Mouse (Mus musculus): ENCODE measurements around the gene Ssbp3.

Gene Ssbp3

DNA sequence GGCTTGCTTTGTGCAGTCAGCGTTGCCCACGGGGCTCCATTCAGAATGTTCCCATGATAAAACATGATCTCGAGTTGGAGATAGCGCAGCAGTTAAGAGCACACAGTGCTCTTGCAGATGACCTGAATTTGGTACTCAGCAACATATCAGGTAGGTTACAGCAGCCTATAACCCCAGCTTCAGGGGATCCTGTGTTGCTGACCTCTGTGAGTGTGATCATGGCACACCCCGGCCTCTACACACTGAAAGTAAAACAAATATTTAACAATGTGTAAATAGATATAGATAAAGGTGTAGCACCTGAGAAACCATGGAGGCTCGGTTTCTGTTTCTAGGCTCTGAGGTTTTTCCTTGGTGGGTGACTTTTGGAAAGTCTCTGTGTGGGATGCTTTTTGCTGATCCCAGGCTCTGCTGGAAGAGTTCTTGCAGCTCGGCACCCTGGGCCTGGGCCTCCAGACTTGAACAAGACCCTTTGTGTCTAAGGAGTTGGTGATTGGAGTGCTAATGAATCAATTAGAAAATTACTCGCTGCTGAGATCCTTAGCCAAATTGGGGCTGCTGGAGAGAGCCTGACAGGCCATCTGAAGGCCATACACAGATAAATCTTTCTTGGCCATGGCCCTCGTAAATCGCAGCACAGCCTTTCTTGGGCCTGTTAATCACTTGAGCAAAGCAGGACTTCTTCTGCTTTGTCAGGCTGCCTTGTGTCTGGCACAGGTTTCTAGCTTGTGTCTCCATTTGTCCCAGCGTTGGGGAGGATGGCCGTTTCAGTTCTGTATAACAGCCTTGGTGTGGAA is 49.2 kb downstream of the Ssbp3 start:
- no peak for DNase-seq (ENCODE audit: low spot score in 2 of 2)

- DNase-seq (ENCODE audit: low spot score in 2 of 2), result no peak
Observed at GRCm38 (mm10) chr4:106960476-106960875, 50.0 kb downstream of the Ssbp3 start.

- no peak for DNase-seq (ENCODE audit: low spot score in 2 of 2)
Observed at GRCm38 (mm10) chr4:106961321-106961720, 50.8 kb downstream of the Ssbp3 start.

DNA sequence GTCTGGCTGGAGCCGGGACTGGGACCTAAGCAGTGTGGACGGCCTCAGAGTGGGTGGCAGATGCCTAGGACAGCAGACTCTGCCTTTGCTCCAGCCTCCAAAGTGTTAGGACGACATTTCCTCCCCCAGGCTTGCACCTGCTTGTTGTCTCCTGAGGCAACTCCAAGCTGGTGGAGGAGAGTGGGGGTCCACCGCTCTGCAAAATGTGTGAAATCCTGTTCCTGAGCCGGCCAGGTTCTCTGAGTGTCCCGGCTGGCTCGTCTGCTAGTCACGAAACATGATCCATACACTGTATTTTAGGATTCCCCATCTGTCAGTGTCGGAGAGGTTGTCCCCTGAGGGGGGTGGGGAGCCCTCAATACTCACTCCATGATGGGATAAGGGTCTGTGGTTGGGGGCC is 53.9 kb downstream of the Ssbp3 start:
- no peak for DNase-seq (ENCODE audit: low spot score in 2 of 2)

DNA sequence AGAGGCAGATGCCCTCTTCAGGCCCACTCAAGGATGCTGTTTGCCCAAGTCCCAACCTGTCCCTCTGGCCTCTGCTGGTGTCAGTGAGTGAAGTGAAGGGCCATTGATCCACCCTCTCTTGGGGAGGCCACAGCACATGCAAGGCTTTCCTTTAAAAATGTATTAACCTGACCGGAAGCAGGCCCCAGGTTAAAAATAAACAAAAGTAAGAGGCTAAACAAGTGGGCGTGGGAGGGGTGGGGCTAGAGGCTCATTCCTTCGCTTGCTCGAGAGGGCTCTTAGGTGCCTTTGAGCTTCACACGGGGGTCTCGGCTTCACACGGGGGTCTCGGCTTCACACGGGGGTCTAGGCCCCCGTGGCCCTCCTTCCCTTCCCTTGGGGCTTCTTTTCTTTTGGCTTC is 54.5 kb downstream of the Ssbp3 start:
- no peak for DNase-seq (ENCODE audit: low spot score in 2 of 2)

GRCm38 (mm10) chr4:106966443-106966842 is 55.9 kb downstream of the Ssbp3 start:
- no peak for DNase-seq (ENCODE audit: low spot score in 2 of 2)

DNA sequence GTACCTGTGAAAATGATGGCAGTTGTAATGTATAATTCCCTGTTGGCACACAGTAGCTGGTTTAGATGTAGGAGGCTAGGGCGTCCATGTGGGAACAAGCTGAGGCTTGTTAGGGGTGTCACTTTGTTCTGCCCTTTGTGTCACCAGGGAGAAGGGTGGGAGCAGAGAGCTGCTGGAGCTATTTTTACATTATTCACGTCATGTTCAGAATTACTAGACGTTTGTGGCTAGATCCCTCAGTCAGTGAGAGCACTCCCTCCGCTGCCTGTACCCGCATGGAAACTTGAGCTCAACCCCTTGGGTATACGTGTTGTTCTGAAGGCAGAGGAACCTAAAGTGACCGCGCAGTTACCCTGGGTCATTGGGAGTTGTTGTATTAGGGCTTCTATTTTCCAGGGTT is 58.4 kb downstream of the Ssbp3 start:
- no peak for DNase-seq (ENCODE audit: low spot score in 2 of 2)

- DNase-seq (ENCODE audit: low spot score in 2 of 2), result no peak
Observed at GRCm38 (mm10) chr4:106970786-106971185, 60.3 kb downstream of the Ssbp3 start.

GRCm38 (mm10) chr4:106972061-106972460 is 61.6 kb downstream of the Ssbp3 start:
- no peak for DNase-seq (ENCODE audit: low spot score in 2 of 2)

DNA sequence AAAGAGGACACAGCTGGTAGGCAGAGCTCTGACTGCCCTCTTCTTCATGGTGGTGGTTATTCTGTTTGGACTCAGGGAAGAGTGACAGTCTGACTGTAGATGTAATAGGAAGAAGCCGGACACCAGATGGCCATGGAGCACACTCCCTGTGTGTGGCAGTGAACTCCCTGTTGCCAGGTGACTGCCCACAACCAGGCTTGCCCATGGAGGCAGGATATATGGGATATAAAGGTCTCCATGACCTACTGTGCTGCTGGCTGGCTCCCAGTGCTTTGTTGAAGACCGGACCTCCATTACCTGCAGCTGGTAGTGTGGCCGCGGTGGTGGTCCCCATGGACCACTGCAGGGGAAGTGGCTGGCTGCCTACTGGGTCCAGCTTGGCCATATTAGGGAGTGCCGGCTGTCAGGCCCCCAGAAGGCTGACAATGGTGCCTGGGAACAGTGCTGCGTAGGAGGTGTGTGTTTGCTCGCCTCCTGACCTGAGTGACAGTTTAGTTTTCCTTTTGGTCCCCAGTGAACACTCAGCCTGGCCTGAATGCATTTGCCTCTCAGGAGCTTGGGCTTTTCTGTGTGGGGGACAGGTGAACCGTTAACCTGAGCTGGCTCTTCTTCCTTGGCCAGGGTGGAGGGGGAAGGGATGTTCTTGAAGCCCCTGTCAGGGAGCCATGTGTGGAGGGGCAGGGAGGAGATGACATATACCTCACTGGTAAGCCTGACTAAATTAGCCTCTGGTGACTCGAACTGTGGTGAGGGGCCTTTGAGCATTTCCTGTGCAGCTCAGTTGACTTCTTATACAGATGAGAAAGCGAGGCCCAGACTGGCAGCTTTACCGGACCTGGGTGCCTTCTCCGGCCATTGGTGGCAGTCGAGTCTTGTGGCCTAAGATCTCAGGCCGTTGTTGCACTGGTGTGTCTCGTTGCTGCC is 62.2 kb downstream of the Ssbp3 start:
- DNase-seq (ENCODE audit: low spot score in 2 of 2), result no peak

DNA sequence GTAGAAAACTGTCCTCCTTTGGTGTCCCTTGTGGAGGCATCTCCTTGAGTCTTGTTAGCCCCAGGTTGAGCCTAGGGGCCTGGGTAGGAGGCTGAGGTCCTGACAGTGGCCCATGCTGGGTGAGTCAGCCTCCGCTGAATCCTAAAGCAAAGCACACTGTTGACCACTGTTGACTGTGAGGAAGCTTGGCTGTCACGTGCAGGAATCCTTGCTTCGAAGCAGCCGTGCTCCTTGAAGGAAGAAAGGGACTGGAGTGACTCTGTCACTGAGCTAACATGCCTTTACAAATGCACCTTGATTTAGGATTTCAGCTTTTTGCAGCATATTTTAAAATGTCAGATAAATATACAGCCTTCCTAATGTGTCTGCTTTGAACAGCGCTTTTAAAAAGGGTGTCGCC is 64.8 kb downstream of the Ssbp3 start:
- DNase-seq (ENCODE audit: low spot score in 2 of 2), result no peak

- no peak for DNase-seq (ENCODE audit: low spot score in 2 of 2)
Observed at GRCm38 (mm10) chr4:106975890-106976289, 65.4 kb downstream of the Ssbp3 start.

- no peak for DNase-seq (ENCODE audit: low spot score in 2 of 2)
Observed at GRCm38 (mm10) chr4:106976576-106976975, 66.1 kb downstream of the Ssbp3 start.

GRCm38 (mm10) chr4:106977218-106977651 is 66.7 kb downstream of the Ssbp3 start:
- DNase-seq (ENCODE audit: low spot score in 2 of 2), result no peak

GRCm38 (mm10) chr4:106978376-106978775 is 67.9 kb downstream of the Ssbp3 start:
- no peak for DNase-seq (ENCODE audit: low spot score in 2 of 2)

GRCm38 (mm10) chr4:106980669-106981068 is 70.2 kb downstream of the Ssbp3 start:
- DNase-seq (ENCODE audit: low spot score in 2 of 2), result peak; percentile 42 to 62

- DNase-seq (ENCODE audit: low spot score in 2 of 2), result no peak
Observed at GRCm38 (mm10) chr4:106981385-106982103, 71.0 kb downstream of the Ssbp3 start.

DNA sequence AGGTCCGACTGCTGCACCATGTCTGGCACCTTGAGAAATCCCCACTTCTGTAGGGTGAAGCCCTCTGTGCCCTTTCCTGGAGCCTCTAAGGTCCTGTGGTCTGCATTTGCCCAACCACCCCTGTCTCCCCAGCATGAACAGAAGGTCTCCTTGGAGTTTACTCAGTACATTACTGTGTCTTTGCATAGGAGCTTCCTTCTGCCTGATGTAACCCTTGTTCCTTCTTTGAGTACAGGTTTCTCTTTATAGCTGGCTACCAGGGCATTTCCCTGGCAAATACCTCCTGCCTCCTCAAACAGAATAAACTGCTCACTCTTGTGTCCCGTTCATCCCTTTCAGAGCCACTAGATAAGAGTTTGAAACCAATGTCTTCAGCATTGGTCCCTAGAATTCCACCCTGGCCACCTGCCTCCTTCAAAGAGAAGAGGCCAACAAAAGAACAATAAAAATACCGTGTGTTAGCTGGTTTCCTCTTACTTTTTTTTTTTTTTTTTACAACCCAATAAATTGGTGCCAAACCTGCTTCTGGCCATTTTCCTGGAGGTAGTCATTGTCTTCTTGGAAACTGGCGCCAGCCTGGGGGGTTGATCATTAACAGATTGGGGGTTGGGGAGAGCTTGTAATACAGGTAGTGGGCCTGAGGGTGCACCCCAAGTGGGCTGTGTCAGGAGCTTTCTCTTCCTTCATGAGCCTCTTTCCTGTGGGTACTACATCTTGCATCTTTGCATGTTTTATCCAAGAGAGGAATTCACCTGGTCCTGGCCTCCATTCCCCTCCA is 72.0 kb downstream of the Ssbp3 start:
- DNase-seq (ENCODE audit: low spot score in 2 of 2), result no peak

DNA sequence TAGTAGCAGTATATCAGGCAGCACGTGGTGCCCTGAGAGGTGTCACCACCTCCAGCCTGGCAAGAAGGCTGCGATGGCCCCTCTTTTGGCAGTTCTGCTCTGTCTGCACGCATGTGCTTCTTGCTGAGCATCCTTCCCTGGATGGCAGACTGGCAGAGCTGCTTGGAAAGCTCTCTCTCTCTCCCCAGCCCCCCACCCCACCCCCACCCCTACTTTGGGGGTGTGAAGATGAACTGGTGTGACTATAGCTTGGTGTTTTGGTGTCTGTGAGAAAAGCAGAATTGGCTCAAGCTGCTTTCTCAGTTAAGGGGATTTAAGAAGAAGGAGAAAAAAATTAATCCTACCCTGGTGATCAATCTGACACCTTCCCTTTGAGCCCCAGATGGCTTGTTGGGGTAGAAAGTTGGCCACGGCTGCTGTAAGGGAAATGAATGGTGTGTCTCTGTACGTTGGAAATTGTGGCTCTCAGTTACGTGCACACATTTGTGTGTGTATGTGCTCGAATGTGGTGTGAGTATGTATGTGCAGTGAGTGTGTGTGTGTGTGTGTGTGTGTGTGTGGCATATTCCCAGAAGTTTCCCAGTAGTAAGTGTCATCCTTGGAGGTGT is 73.5 kb downstream of the Ssbp3 start:
- no peak for DNase-seq (ENCODE audit: low spot score in 2 of 2)

GRCm38 (mm10) chr4:106985289-106985688 is 74.8 kb downstream of the Ssbp3 start:
- DNase-seq (ENCODE audit: low spot score in 2 of 2), result no peak
